Mouse (Mus musculus): ENCODE data around the gene Sprr2j-ps. TPM values are rescaled to one million over a fixed set of nuclear protein-coding genes. Genes with fewer than 3 reads are reported as not detected.

The Sprr2j-ps gene
- not detected for total RNA-seq (2021)
- long read RNA-seq, experiment 1: 0 reads
- long read RNA-seq, experiment 2: 0 reads

- no peak for DNase-seq (ENCODE audit: low spot score in 2 of 2)
These were observed at the start of gene Sprr2j-ps for GRCm38 (mm10) chr3:92417782-92418181. Sprr2j-ps (plus strand) TSS chr3:92418082.

GRCm38 (mm10) chr3:92373613-92374012, 44.3 kb upstream of the Sprr2j-ps start:
- DNase-seq (ENCODE audit: low spot score in 2 of 2): no peak

- DNase-seq (ENCODE audit: low spot score in 2 of 2): no peak
These were observed 32.5 kb upstream of the Sprr2j-ps start, which contains the start of gene Sprr2h for GRCm38 (mm10) chr3:92385385-92385784. Sprr2h (plus strand) TSS chr3:92385685.

- DNase-seq (ENCODE audit: low spot score in 2 of 2): no peak
These were observed 23.6 kb upstream of the Sprr2j-ps start for GRCm38 (mm10) chr3:92394301-92394700.

- DNase-seq (ENCODE audit: low spot score in 2 of 2): no peak
These were observed 10.2 kb upstream of the Sprr2j-ps start, which contains the start of gene Sprr2i for GRCm38 (mm10) chr3:92407691-92408090. Sprr2i (plus strand) TSS chr3:92407991.

- no peak for DNase-seq (ENCODE audit: low spot score in 2 of 2)
These were observed 11.4 kb downstream of the Sprr2j-ps start, which contains the start of gene Gm9774 for GRCm38 (mm10) chr3:92429323-92429722. Gm9774 (minus strand) TSS chr3:92429423.

- no peak for DNase-seq (ENCODE audit: low spot score in 2 of 2)
These were observed 14.4 kb downstream of the Sprr2j-ps start, which contains the start of gene Sprr2k for GRCm38 (mm10) chr3:92432282-92432681. Sprr2k (plus strand) TSS chr3:92432582.

- DNase-seq (ENCODE audit: low spot score in 2 of 2): no peak
These were observed 20.8 kb downstream of the Sprr2j-ps start, which contains the start of gene Sprr1b for GRCm38 (mm10) chr3:92438689-92439088. Sprr1b (minus strand) TSS chr3:92438789.

GRCm38 (mm10) chr3:92440177-92440576, 22.3 kb downstream of the Sprr2j-ps start:
- no peak for DNase-seq (ENCODE audit: low spot score in 2 of 2)

GRCm38 (mm10) chr3:92455151-92455550, 37.3 kb downstream of the Sprr2j-ps start:
- no peak for DNase-seq (ENCODE audit: low spot score in 2 of 2)

- no peak for DNase-seq (ENCODE audit: low spot score in 2 of 2)
These were observed 40.7 kb downstream of the Sprr2j-ps start, which contains the start of gene Sprr3 for GRCm38 (mm10) chr3:92458620-92459019. Sprr3 (minus strand) TSS chr3:92458720.

GRCm38 (mm10) chr3:92466576-92466975, 48.7 kb downstream of the Sprr2j-ps start:
- no peak for DNase-seq (ENCODE audit: low spot score in 2 of 2)

GRCm38 (mm10) chr3:92467424-92467823, 49.5 kb downstream of the Sprr2j-ps start:
- no peak for DNase-seq (ENCODE audit: low spot score in 2 of 2)

Other genes starting within 250 kb of the Sprr2j-ps start
- gene Sprr2a1, start 202.3 kb upstream of the Sprr2j-ps start, total RNA-seq (2021): not detected
- not detected for gene Sprr2a2, start 202.2 kb upstream of the Sprr2j-ps start, total RNA-seq (2021)
- gene Sprr2a3, start 132.7 kb upstream of the Sprr2j-ps start, total RNA-seq (2021): not detected
- not detected for gene Sprr2b, start 101.5 kb upstream of the Sprr2j-ps start, total RNA-seq (2021)
- gene Sprr2d, start 78.9 kb upstream of the Sprr2j-ps start, total RNA-seq (2021): not detected
- not detected for gene Sprr2e, start 65.9 kb upstream of the Sprr2j-ps start, total RNA-seq (2021)
- not detected for gene Sprr2f, start 52.9 kb upstream of the Sprr2j-ps start, total RNA-seq (2021)
- gene Sprr2h, start 32.4 kb upstream of the Sprr2j-ps start, total RNA-seq (2021): not detected
- not detected for gene Sprr2i, start 10.1 kb upstream of the Sprr2j-ps start, total RNA-seq (2021)
- gene Gm9774, start 11.3 kb downstream of the Sprr2j-ps start, total RNA-seq (2021): 10 to 100 TPM in 1 of 2 experiments, 1 to 10 TPM in 1; 9.3 to 12.2 TPM
- gene Sprr2k, start 14.5 kb downstream of the Sprr2j-ps start, total RNA-seq (2021): not detected
- gene Sprr1b, start 20.7 kb downstream of the Sprr2j-ps start, total RNA-seq (2021): not detected
- not detected for gene Sprr3, start 40.6 kb downstream of the Sprr2j-ps start, total RNA-seq (2021)
- under 1 TPM; 0.39 to 0.68 TPM for gene Sprr1a, start 67.8 kb downstream of the Sprr2j-ps start, total RNA-seq (2021)
- not detected for gene Sprr4, start 82.4 kb downstream of the Sprr2j-ps start, total RNA-seq (2021)
- gene 2310046K23Rik, start 116.4 kb downstream of the Sprr2j-ps start, total RNA-seq (2021): not detected
- gene Ivl, start 155.7 kb downstream of the Sprr2j-ps start, total RNA-seq (2021): not detected
- not detected for gene Smcp, start 170.9 kb downstream of the Sprr2j-ps start, total RNA-seq (2021)
- gene 2210017I01Rik, start 189.4 kb downstream of the Sprr2j-ps start, total RNA-seq (2021): not detected
- not detected for gene Lce6a, start 203.6 kb downstream of the Sprr2j-ps start, total RNA-seq (2021)
- not detected for gene Lce1a1, start 230.2 kb downstream of the Sprr2j-ps start, total RNA-seq (2021)
- gene Lce1b, start 238.8 kb downstream of the Sprr2j-ps start, total RNA-seq (2021): not detected

All from adrenal gland, postnatal 4 days (tissue).